Mouse (Mus musculus): Measurements from ENCODE around the gene Dnm3. TPM values are rescaled to one million over a fixed set of nuclear protein-coding genes. Genes with fewer than 3 reads are reported as not detected.
A peak's percentile ranks its signal among the peaks of the same experiment; 100 is the strongest.

Gene Dnm3
- polyA plus RNA-seq, 1 experiment from 2014 or later = 1.5 TPM

DNA sequence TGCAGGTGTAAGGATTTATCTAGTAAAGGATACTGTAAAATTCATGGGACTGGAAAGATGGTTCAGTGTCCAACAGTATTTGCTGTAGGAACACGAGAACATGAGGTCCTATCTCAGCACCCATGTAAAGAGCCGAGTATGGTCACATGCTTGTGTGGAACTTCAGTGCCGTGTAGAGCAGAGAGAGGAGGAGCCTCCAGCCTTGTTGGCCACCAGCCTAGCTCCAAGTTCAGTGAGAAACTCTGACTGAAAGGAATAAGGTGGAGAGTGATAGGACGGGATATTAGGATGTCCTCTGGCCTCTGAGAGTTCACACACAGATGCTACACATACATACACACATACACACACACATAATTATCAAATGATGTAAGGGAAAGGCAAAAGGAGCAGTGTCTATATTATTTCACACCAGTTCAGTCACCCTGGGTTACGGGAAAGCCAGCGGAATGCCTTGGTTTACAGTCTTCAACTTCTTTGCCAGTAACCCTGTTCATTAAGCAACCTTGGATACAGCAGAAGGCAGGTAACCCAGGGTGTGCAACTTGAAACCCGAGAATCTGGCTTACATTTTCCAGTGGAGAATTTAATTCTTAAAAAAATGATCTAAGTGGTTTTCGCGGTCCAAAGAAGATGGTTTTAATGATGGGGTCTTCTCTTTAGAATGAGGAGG lies 497.1 kb downstream of the Dnm3 start:
- H3K27me3 ChIP-seq (ENCODE audit: control insufficient read depth, insufficient read depth, low read length) = no peaks in the 10 kb centered on the region
- H3K4me3 ChIP-seq (ENCODE audit: low read depth, low read length) = no peak overlapping the region
- no peaks in the 10 kb centered on the region for H3K36me3 ChIP-seq (ENCODE audit: control insufficient read depth, insufficient read depth, low read length)
- H3K9me3 ChIP-seq (replicated peaks; ENCODE audit: control insufficient read depth, low read length) = no peaks in the 10 kb centered on the region
- no peak for ATAC-seq (replicated peaks; ENCODE audit: insufficient number of reproducible peaks, low FRiP score, low TSS enrichment)
- no peak overlapping the region for H3K27ac ChIP-seq (ENCODE audit: low read depth, low read length)
- no peak overlapping the region for H3K9ac ChIP-seq (ENCODE audit: low read depth, low read length)
- WGBS (ENCODE audit: insufficient replicate concordance) = 76% methylated on average over 9 of the region's 9 CpGs
- H3K4me2 ChIP-seq = no peak overlapping the region
- H3K4me1 ChIP-seq (ENCODE audit: control insufficient read depth, insufficient read depth, low read length) = 0 out of 2 replicates have a peak, but pooled peaks cover 2% of the 10 kb centered on the region

DNA sequence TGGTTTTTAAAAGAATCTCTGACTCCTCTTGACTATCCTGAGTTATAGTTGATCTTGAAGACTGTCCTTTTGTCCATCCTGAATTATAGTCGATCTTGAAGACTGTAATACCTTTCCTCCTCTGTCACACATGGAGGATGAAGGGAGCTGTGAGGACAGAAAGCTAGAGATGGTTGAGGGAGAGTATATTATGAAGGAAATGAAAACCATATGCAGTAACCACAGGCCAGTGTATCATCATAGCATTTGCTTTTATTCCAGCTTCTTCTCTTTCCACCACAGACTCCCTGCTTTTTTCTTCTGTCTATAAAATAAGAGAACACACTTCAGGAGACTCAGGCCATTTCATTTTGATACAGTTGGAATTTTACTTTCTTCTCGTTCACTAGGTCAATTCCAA lies 497.8 kb downstream of the Dnm3 start:
- Histone ChIP-seq H3K4me1 (ENCODE audit: control insufficient read depth, insufficient read depth, low read length) (0 out of 2 replicates have a peak, but pooled peaks cover 2% of the 10 kb centered on the region), H3K4me3 (ENCODE audit: low read depth, low read length) (no peak overlapping the region), H3K27ac (ENCODE audit: low read depth, low read length) (no peak overlapping the region), H3K9me3 (replicated peaks; ENCODE audit: control insufficient read depth, low read length) (no peaks in the 10 kb centered on the region), H3K9ac (ENCODE audit: low read depth, low read length) (no peak overlapping the region), H3K36me3 (ENCODE audit: control insufficient read depth, insufficient read depth, low read length) (no peaks in the 10 kb centered on the region), H3K27me3 (ENCODE audit: control insufficient read depth, insufficient read depth, low read length) (no peaks in the 10 kb centered on the region), H3K4me2 (no peak overlapping the region)
- no peak for ATAC-seq (replicated peaks; ENCODE audit: insufficient number of reproducible peaks, low FRiP score, low TSS enrichment)
- 78% methylated on average over 2 of the region's 2 CpGs for WGBS (ENCODE audit: insufficient replicate concordance)

DNA sequence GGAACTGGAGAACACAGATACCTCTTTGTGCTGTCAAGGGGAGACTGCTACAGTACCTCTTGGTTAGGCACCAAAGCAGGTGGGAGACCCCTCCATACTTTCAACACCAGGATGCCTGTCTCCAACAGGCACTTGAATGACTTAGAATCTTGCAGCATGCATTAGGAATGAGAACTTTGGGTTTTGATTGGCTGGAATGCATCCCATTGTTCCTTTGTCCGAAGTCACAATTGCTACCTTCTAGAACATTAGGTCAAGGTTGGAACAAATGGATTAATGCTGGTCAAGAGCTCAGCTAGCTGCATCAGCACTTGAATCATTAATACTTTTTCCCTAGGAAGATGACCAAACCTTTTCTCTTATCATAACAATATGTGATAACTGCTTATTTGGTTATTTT lies 498.3 kb downstream of the Dnm3 start, which contains the start of gene 4930558K02Rik:
Gene 4930558K02Rik (minus strand): TSS at position 101 of the 400 bp plus-strand sequence.
- Histone ChIP-seq H3K9me3 (replicated peaks; ENCODE audit: control insufficient read depth, low read length) (no peaks in the 10 kb centered on the region), H3K27me3 (ENCODE audit: control insufficient read depth, insufficient read depth, low read length) (no peaks in the 10 kb centered on the region), H3K4me3 (ENCODE audit: low read depth, low read length) (no peak within 1 kb of the TSS), H3K4me1 (ENCODE audit: control insufficient read depth, insufficient read depth, low read length) (0 out of 2 replicates have a peak, but pooled peaks cover 2% of the 10 kb centered on the region), H3K36me3 (ENCODE audit: control insufficient read depth, insufficient read depth, low read length) (no peaks in the 10 kb centered on the region), H3K4me2 (no peak within 1 kb of the TSS), H3K9ac (ENCODE audit: low read depth, low read length) (no peak within 1 kb of the TSS), H3K27ac (ENCODE audit: low read depth, low read length) (no peak within 1 kb of the TSS)
- 76% methylated on average over 1 of the region's 1 CpGs for WGBS (ENCODE audit: insufficient replicate concordance)
- ATAC-seq (replicated peaks; ENCODE audit: insufficient number of reproducible peaks, low FRiP score, low TSS enrichment) = no peak

GRCm38 (mm10) chr1:161978173-161978700 lies 499.6 kb downstream of the Dnm3 start:
- Histone ChIP-seq H3K4me1 (ENCODE audit: control insufficient read depth, insufficient read depth, low read length) (peaks cover 6% of the 10 kb centered on the region; the same call in 1 of the 2 replicates), H3K4me2 (no peak overlapping the region), H3K9me3 (replicated peaks; ENCODE audit: control insufficient read depth, low read length) (no peaks in the 10 kb centered on the region), H3K36me3 (ENCODE audit: control insufficient read depth, insufficient read depth, low read length) (no peaks in the 10 kb centered on the region), H3K4me3 (ENCODE audit: low read depth, low read length) (no peak overlapping the region), H3K9ac (ENCODE audit: low read depth, low read length) (no peak overlapping the region), H3K27me3 (ENCODE audit: control insufficient read depth, insufficient read depth, low read length) (no peaks in the 10 kb centered on the region), H3K27ac (ENCODE audit: low read depth, low read length) (no peak overlapping the region)
- ATAC-seq (replicated peaks; ENCODE audit: insufficient number of reproducible peaks, low FRiP score, low TSS enrichment) = no peak
- 76% methylated on average over 5 of the region's 5 CpGs for WGBS (ENCODE audit: insufficient replicate concordance)

DNA sequence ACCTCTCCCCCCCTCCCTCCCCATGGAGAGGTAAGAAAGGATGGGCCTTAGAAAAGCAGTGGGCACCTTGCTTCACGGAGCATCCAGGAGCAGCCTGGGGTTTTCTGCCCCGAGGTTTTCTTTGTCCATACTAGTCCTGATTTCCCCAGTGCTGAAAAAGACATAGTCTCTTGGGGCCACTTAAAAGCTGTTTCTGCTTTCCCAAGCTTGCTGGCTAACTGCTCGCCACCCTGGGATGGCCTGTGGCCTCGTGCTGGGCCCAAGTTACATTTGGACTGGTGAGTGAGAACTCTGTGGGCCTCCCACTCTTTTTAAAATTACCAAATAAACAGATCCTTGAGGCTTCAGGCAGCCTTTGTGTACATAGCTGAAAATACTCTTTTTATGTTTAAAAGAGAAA lies 500.5 kb downstream of the Dnm3 start:
- H3K4me2 ChIP-seq = no peak overlapping the region
- H3K9me3 ChIP-seq (replicated peaks; ENCODE audit: control insufficient read depth, low read length) = no peaks in the 10 kb centered on the region
- WGBS (ENCODE audit: insufficient replicate concordance) = 76% methylated on average over 4 of the region's 4 CpGs
- no peak overlapping the region for H3K27ac ChIP-seq (ENCODE audit: low read depth, low read length)
- no peak overlapping the region for H3K9ac ChIP-seq (ENCODE audit: low read depth, low read length)
- H3K36me3 ChIP-seq (ENCODE audit: control insufficient read depth, insufficient read depth, low read length) = no peaks in the 10 kb centered on the region
- ATAC-seq (replicated peaks; ENCODE audit: insufficient number of reproducible peaks, low FRiP score, low TSS enrichment) = no peak
- H3K4me1 ChIP-seq (ENCODE audit: control insufficient read depth, insufficient read depth, low read length) = peaks cover 6% of the 10 kb centered on the region; the same call in 1 of the 2 replicates
- H3K4me3 ChIP-seq (ENCODE audit: low read depth, low read length) = no peak overlapping the region
- no peaks in the 10 kb centered on the region for H3K27me3 ChIP-seq (ENCODE audit: control insufficient read depth, insufficient read depth, low read length)

- H3K9ac ChIP-seq (ENCODE audit: low read depth, low read length) = peak overlapping the region; percentile 39; the same call in 1 of the 2 replicates
- H3K36me3 ChIP-seq (ENCODE audit: control insufficient read depth, insufficient read depth, low read length) = no peaks in the 10 kb centered on the region
- H3K4me1 ChIP-seq (ENCODE audit: control insufficient read depth, insufficient read depth, low read length) = peaks cover 6% of the 10 kb centered on the region; the same call in 1 of the 2 replicates
- no peaks in the 10 kb centered on the region for H3K9me3 ChIP-seq (replicated peaks; ENCODE audit: control insufficient read depth, low read length)
- H3K27me3 ChIP-seq (ENCODE audit: control insufficient read depth, insufficient read depth, low read length) = no peaks in the 10 kb centered on the region
- ATAC-seq (replicated peaks; ENCODE audit: insufficient number of reproducible peaks, low FRiP score, low TSS enrichment) = 0 out of 2 replicates have a peak, but pooled peaks have one; percentile 35
- no peak overlapping the region for H3K27ac ChIP-seq (ENCODE audit: low read depth, low read length)
- 41% methylated on average over 16 of the region's 16 CpGs for WGBS (ENCODE audit: insufficient replicate concordance)
- peak overlapping the region; percentile 29; the same call in 1 of the 2 replicates for H3K4me2 ChIP-seq
- H3K4me3 ChIP-seq (ENCODE audit: low read depth, low read length) = no peak overlapping the region
Observed at GRCm38 (mm10) chr1:161976255-161977182, 501.3 kb downstream of the Dnm3 start.

DNA sequence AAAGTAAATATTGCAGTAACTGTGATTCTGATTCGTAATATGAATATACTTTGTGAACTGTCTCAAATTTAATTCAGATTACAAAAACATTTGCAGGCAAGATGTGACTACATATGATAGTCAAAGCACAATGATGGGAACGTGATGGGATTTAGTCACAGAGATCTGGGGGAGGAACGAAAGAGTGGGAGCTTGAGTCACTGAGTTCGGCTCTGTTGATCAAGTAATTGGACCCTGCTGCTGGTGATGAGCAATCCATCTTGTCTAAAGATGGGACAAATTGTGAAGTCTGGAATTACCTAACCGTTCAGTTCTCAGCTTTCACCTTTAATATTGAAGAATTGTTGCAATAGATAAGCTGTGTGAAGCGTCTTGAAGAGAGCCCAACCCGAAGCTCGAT lies 505.6 kb downstream of the Dnm3 start:
- Histone ChIP-seq H3K9me3 (replicated peaks; ENCODE audit: control insufficient read depth, low read length) (no peaks in the 10 kb centered on the region), H3K4me2 (no peak overlapping the region), H3K4me1 (ENCODE audit: control insufficient read depth, insufficient read depth, low read length) (peaks cover 14% of the 10 kb centered on the region; the same call in 1 of the 2 replicates), H3K36me3 (ENCODE audit: control insufficient read depth, insufficient read depth, low read length) (no peaks in the 10 kb centered on the region), H3K4me3 (ENCODE audit: low read depth, low read length) (no peak overlapping the region), H3K27me3 (ENCODE audit: control insufficient read depth, insufficient read depth, low read length) (no peaks in the 10 kb centered on the region), H3K27ac (ENCODE audit: low read depth, low read length) (no peak overlapping the region), H3K9ac (ENCODE audit: low read depth, low read length) (no peak overlapping the region)
- ATAC-seq (replicated peaks; ENCODE audit: insufficient number of reproducible peaks, low FRiP score, low TSS enrichment) = no peak
- WGBS (ENCODE audit: insufficient replicate concordance) = 87% methylated on average over 8 of the region's 8 CpGs

DNA sequence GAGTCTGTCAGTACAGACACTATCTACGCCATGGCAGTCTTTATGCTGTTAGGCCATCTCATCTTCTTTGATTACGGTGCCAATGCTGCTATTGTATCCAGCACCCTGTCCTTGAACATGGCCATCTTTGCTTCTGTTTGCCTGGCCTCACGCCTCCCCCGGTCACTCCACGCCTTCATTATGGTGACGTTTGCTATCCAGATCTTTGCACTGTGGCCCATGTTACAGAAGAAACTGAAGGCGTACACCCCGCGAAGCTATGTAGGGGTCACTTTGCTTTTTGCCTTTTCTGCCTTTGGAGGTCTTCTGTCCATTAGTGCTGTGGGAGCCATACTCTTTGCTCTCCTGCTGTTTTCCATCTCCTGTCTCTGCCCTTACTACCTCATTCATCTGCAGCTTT lies 507.0 kb downstream of the Dnm3 start:
- H3K4me2 ChIP-seq = no peak overlapping the region
- WGBS (ENCODE audit: insufficient replicate concordance) = 96% methylated on average over 9 of the region's 9 CpGs

More for the DNA sequence above, 507.0 kb downstream of the Dnm3 start:
- H3K27ac ChIP-seq (ENCODE audit: low read depth, low read length) = no peak overlapping the region
- no peak overlapping the region for H3K4me3 ChIP-seq (ENCODE audit: low read depth, low read length)
- H3K9me3 ChIP-seq (replicated peaks; ENCODE audit: control insufficient read depth, low read length) = no peaks in the 10 kb centered on the region
- no peak for ATAC-seq (replicated peaks; ENCODE audit: insufficient number of reproducible peaks, low FRiP score, low TSS enrichment)
- no peak overlapping the region for H3K9ac ChIP-seq (ENCODE audit: low read depth, low read length)
- H3K4me1 ChIP-seq (ENCODE audit: control insufficient read depth, insufficient read depth, low read length) = peaks cover 12% of the 10 kb centered on the region; the same call in 1 of the 2 replicates
- H3K27me3 ChIP-seq (ENCODE audit: control insufficient read depth, insufficient read depth, low read length) = no peaks in the 10 kb centered on the region
- H3K36me3 ChIP-seq (ENCODE audit: control insufficient read depth, insufficient read depth, low read length) = no peaks in the 10 kb centered on the region

Data from heart, embryonic 11.5 days (tissue).